Mouse (Mus musculus): ENCODE data around the gene Frrs1l.

- TF ChIP-seq CTCF (IDR thresholded peaks at IDR 0.05; ENCODE audit: low read depth, low read length) (no peak), POLR2A (IDR thresholded peaks at IDR 0.05; ENCODE audit: borderline replicate concordance, low read depth, low read length) (no peak)
These were observed 45.9 kb downstream of the Frrs1l start for GRCm38 (mm10) chr4:56944286-56944685.
